Mouse (Mus musculus) midbrain, embryonic 11.5 days (tissue): ENCODE measurements around the gene Hacl1. TPM values are rescaled to one million over a fixed set of nuclear protein-coding genes. Genes with fewer than 3 reads are reported as not detected.

Experiments used
- ATAC-seq: fragments of 200-750 bp; cut with Nextera tagmentation; 2 replicates; pipeline ENCODE4 v1.8.0; 2017; ENCODE audit warnings: moderate TSS enrichment, moderate library complexity; ENCODE audit not compliant: low FRiP score
- DNase-seq: peaks from one replicate; pipeline ENCODE4 v3.0.0; 2015; ENCODE audit warnings: low spot score; ENCODE audit errors: missing footprints
- H3K27ac ChIP-seq: fragments of 300-500 bp; sonication (generic); 2 replicates; pipeline ENCODE4 v1.5.1; 2014; ENCODE audit warnings: low read depth, low read length
- H3K27me3 ChIP-seq: fragments of 300-500 bp; sonication (generic); 2 replicates; pipeline ENCODE4 v1.6.1; 2014; ENCODE audit warnings: mild to moderate bottlenecking, low read length, moderate library complexity, mixed read lengths; ENCODE audit not compliant: control insufficient read depth, insufficient read depth
- H3K36me3 ChIP-seq: fragments of 300-500 bp; sonication (generic); 2 replicates; pipeline ENCODE4 v1.6.1; 2014; ENCODE audit warnings: mild to moderate bottlenecking, low read length, moderate library complexity, mixed read lengths; ENCODE audit not compliant: control insufficient read depth, insufficient read depth
- H3K4me1 ChIP-seq: fragments of 300-500 bp; sonication (generic); 2 replicates; pipeline ENCODE4 v1.6.1; 2014; ENCODE audit warnings: low read length; ENCODE audit not compliant: control insufficient read depth, insufficient read depth
- H3K4me2 ChIP-seq: fragments of 300-500 bp; sonication (generic); 2 replicates; pipeline ENCODE4 v1.6.1; 2014; ENCODE audit warnings: mild to moderate bottlenecking, moderate library complexity
- H3K4me3 ChIP-seq: fragments of 300-500 bp; sonication (generic); 2 replicates; pipeline ENCODE4 v1.5.1; 2014; ENCODE audit warnings: low read depth, low read length
- H3K9ac ChIP-seq: fragments of 300-500 bp; sonication (generic); 2 replicates; pipeline ENCODE4 v1.6.1; 2014; ENCODE audit warnings: low read length
- H3K9me3 ChIP-seq: fragments of 300-500 bp; sonication (generic); 2 replicates; pipeline ENCODE4 v1.6.1; 2016; ENCODE audit warnings: low read length; ENCODE audit not compliant: control insufficient read depth
- WGBS: fragments of 180-500 bp; shearing (Covaris S2); extraction: QIAGEN DNeasy Blood & Tissue Kit; methylation state at CpG from one replicate; pipeline ENCODE4 v1.1.7; 2014; 5-methylcytosine and 5-hydroxymethylcytosine counted together
- polyA plus RNA-seq: library from polyadenylated mRNA; unstranded; fragments of >200 nt; fragmentation: Nextera tagmentation; extraction: Ambion mirVana; gene quantifications from 2 replicates; pipeline ENCODE4 v1.2.1, GENCODE M21; 2014

Gene Hacl1
- polyA plus RNA-seq, 1 experiment from 2014 or later = 9.6 TPM

DNA sequence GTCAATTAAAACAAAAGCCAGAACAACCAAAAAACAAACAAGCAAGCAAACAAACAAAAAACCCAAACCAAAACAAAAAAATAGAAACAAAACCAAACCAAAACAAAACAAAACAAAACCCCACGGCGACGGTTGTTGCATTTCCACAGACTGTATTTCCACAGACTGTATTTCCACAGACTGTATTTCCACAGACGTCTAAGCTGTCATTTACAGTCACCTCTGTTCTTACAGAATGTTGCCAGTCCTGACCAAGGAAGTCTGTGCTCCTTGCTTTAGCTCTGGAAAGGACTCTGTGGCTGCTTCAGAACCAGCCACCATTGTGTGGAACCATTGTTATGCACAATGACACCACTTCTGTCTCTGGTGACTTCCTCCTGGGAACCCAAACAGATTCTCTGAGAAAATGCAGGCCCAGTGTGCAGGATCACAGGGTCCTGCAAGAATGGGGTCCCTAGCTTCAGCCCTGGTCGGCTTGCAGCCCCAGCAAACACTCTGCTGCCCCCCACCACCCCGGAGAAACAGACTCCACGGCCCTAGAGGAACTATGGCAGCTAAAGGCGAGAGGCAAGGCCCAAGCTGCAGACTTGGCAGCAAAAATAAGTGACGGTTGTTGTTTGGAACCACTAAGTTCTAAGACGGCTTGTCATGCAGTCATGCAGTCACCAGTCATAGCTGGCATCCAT lies 30.7 kb upstream of the Hacl1 start:
- 48% methylated on average over 10 of the region's 10 CpGs for WGBS
- Histone ChIP-seq H3K27me3 (no peaks in the 10 kb centered on the region), H3K9ac (no peak overlapping the region), H3K4me1 (peaks cover 7% of the 10 kb centered on the region; the same call in 1 of the 2 replicates), H3K9me3 (no peaks in the 10 kb centered on the region), H3K4me3 (no peak overlapping the region), H3K4me2 (no peak overlapping the region), H3K36me3 (no peaks in the 10 kb centered on the region; the same call in 1 of the 2 replicates), H3K27ac (no peak overlapping the region; the same call in 1 of the 2 replicates)
- no peak for ATAC-seq
- no peak for DNase-seq

DNA sequence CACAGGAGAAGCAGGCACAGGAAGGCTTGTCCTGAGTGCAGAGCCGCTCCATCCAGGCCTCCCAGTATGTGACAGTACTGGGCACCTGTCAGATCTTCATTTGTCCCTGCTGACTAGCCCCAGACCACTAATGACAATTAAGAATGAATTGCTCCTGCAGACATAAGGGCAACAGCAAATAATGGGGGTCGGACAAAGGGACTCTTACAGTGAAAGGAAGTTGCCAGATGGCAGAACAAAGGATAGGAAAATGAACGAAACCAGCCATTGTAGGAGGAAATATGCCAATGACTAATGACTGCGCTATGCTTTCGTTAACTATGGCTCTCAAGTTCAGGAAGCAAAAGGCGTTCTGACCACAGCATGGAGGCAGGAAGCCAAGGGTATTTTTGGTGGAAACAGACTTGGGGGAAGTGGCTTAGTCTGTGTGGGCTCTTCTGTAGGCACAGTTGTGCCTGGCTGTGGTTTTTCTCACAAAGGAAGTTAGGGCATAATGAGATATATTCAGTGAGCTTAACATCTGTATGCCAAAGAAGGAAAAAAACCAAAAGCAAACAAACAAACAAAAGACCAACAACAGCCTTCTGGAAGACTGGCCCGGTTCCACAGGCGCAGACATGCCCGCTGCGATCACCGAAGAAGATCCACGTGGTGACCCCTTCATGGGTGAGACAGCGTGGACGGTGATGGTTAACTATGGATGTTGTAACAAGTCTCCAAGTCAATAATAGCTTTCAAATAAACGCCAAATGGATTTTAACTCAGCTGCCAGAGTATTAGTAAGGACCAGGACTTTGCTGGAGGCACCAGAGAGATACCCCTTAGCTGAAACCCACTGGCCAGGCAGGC lies 28.8 kb upstream of the Hacl1 start:
- no peak overlapping the region; the same call in 1 of the 2 replicates for H3K9ac ChIP-seq
- no peaks in the 10 kb centered on the region for H3K9me3 ChIP-seq
- H3K27ac ChIP-seq = peak overlapping the region; percentile 1; the same call in 1 of the 2 replicates
- DNase-seq (no peak), ATAC-seq (no peak; the same call in 1 of the 2 replicates)
- no peak overlapping the region for H3K4me2 ChIP-seq
- 83% methylated on average over 15 of the region's 15 CpGs for WGBS
- H3K4me1 ChIP-seq = peaks cover 7% of the 10 kb centered on the region; the same call in 1 of the 2 replicates
- H3K4me3 ChIP-seq = no peak overlapping the region
- H3K27me3 ChIP-seq = no peaks in the 10 kb centered on the region
- no peaks in the 10 kb centered on the region; the same call in 1 of the 2 replicates for H3K36me3 ChIP-seq

DNA sequence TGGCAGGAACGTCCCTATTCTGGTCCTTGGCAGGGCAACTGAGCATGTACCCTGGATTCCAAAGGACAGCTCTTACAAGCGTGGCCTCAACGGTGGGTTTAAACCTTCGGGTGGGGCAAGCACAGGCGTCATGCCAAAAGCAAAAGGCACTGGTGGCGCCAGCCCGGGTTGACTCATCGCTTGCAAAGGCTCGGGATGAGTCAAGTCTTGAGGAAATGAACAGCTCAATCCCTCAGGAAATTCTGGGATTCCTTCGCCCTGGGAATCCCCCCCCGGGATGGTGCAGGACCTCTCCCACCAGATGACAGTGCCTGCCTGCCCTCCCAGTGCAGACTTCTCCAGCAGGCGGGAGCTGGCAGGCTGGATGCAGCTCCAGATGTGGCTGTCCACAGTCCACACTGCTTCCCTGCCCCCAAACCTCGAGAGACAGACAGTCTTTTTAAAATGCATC lies 28.1 kb upstream of the Hacl1 start:
- peak; percentile 80 for DNase-seq
- Histone ChIP-seq H3K4me3 (no peak overlapping the region), H3K4me1 (peaks cover 7% of the 10 kb centered on the region; the same call in 1 of the 2 replicates), H3K27ac (0 out of 2 replicates have a peak overlapping the region, but pooled peaks have one; percentile 20), H3K36me3 (no peaks in the 10 kb centered on the region; the same call in 1 of the 2 replicates), H3K9ac (no peak overlapping the region; the same call in 1 of the 2 replicates), H3K27me3 (no peaks in the 10 kb centered on the region), H3K9me3 (no peaks in the 10 kb centered on the region), H3K4me2 (no peak overlapping the region)
- WGBS = 82% methylated on average over 13 of the region's 13 CpGs
- ATAC-seq = peak; percentile 71

DNA sequence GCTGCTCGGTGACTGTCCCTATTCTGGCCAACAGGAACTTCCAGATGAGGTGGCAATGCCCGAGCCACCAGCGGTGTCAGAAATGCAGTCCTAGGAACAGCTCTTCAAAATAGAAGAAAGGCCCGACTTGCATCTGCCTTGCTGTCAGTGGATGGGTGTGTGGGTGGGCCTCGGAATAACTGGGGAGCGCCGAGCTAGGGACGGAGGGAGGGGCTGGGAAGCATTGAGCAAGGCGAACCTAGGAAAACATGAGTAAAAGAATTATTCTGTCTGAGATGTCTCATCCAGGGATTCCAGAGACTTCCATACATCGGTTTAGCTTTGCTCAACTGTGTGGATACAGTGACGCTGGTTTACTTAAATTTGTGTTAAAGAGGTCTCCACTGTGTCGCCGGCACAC lies 27.2 kb upstream of the Hacl1 start:
- no peak overlapping the region; the same call in 1 of the 2 replicates for H3K27ac ChIP-seq

DNA sequence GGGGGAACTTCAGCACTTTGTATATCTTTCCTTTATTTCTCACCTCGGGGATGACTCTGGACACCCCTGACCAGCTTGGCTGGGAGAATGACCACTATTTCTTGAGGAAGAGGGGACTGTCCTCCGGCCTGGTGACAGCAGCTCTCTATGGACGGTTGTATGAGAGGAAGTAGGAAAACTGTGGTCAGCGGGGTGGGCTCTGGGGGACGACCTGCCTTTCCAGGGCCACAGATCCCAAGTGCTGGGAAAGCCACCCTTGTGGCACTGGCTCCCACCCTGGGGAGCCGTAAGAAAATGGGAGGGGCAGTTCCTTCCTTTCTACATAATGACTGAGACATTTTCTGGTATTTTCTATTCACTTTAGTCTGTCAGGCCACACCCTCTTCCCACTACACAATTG lies 26.7 kb upstream of the Hacl1 start:
- H3K36me3 ChIP-seq = no peaks in the 10 kb centered on the region; the same call in 1 of the 2 replicates
- peak; percentile 19 for DNase-seq
- no peak overlapping the region for H3K4me2 ChIP-seq
- H3K4me1 ChIP-seq = peaks cover 8% of the 10 kb centered on the region; the same call in 1 of the 2 replicates
- no peaks in the 10 kb centered on the region for H3K27me3 ChIP-seq
- 87% methylated on average over 6 of the region's 6 CpGs for whole genome bisulfite sequencing
- no peak overlapping the region for H3K9ac ChIP-seq
- H3K27ac ChIP-seq = no peak overlapping the region
- ATAC-seq = no peak
- H3K4me3 ChIP-seq = no peak overlapping the region
- no peaks in the 10 kb centered on the region for H3K9me3 ChIP-seq

More for the DNA sequence above, 27.2 kb upstream of the Hacl1 start:
- no peak for ATAC-seq
- Histone ChIP-seq H3K4me3 (no peak overlapping the region), H3K4me1 (peaks cover 7% of the 10 kb centered on the region; the same call in 1 of the 2 replicates), H3K9ac (no peak overlapping the region), H3K4me2 (no peak overlapping the region), H3K36me3 (no peaks in the 10 kb centered on the region; the same call in 1 of the 2 replicates), H3K9me3 (no peaks in the 10 kb centered on the region), H3K27me3 (no peaks in the 10 kb centered on the region)
- no peak for DNase-seq
- 88% methylated on average over 13 of the region's 13 CpGs for WGBS

DNA sequence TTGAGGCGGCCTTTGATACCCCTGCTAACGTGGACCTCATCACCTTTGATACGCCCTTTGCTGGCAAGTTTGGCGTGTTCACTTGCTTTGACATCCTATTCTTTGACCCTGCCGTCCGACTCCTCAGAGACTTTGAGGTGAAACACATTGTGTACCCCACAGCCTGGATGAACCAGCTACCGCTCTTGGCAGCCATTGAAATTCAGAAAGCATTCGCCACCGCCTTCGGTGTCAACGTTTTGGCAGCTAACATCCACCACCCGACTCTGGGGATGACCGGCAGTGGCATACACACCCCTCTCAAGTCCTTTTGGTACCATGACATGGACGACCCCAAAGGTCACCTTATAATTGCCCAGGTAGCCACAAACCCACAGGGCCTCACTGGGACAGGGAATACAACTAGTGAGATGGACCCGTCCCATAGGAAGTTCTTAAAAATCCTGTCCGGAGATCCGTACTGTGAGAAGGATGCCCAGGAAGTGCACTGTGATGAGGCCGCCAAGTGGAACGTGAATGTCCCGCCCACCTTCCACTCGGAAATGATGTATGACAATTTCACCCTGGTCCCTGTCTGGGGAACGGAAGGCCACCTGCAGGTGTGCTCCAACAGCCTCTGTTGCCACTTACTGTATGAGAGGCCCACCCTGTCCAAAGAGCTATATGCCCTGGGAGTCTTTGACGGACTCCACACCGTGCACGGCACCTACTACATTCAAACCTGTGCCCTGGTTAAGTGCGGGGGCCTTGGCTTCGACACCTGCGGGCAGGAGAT lies 26.0 kb upstream of the Hacl1 start:
- DNase-seq (peak; percentile 54), ATAC-seq (no peak)
- no peak overlapping the region for H3K9ac ChIP-seq
- no peaks in the 10 kb centered on the region; the same call in 1 of the 2 replicates for H3K36me3 ChIP-seq
- H3K4me2 ChIP-seq = no peak overlapping the region
- H3K9me3 ChIP-seq = no peaks in the 10 kb centered on the region
- no peak overlapping the region for H3K27ac ChIP-seq
- H3K27me3 ChIP-seq = no peaks in the 10 kb centered on the region
- H3K4me3 ChIP-seq = no peak overlapping the region
- H3K4me1 ChIP-seq = peaks cover 14% of the 10 kb centered on the region
- 96% methylated on average over 28 of the region's 28 CpGs for WGBS

DNA sequence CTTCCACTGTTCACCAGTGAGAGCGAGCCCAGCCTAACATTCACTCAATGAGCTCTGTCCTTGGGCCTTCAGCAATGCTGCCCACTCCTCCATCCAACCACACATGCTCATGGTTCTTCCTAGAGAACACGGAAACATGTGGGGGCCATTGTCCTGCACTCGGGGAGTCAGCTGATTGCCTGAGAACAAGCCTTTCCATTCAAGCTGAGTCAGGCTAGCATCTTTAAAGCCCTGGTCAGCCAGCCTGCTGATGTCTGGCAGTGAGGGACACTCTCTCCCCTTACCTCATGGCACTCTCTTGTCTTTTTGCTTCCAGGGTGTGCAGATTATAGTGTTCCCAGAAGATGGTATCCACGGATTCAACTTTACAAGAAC lies 24.5 kb upstream of the Hacl1 start:
- Histone ChIP-seq H3K9me3 (no peaks in the 10 kb centered on the region), H3K36me3 (no peaks in the 10 kb centered on the region; the same call in 1 of the 2 replicates), H3K9ac (no peak overlapping the region), H3K4me2 (no peak overlapping the region), H3K27ac (no peak overlapping the region), H3K4me1 (peaks cover 21% of the 10 kb centered on the region), H3K27me3 (no peaks in the 10 kb centered on the region), H3K4me3 (no peak overlapping the region)
- no peak for ATAC-seq
- WGBS = 91% methylated on average over 4 of the region's 4 CpGs
- DNase-seq = no peak

DNA sequence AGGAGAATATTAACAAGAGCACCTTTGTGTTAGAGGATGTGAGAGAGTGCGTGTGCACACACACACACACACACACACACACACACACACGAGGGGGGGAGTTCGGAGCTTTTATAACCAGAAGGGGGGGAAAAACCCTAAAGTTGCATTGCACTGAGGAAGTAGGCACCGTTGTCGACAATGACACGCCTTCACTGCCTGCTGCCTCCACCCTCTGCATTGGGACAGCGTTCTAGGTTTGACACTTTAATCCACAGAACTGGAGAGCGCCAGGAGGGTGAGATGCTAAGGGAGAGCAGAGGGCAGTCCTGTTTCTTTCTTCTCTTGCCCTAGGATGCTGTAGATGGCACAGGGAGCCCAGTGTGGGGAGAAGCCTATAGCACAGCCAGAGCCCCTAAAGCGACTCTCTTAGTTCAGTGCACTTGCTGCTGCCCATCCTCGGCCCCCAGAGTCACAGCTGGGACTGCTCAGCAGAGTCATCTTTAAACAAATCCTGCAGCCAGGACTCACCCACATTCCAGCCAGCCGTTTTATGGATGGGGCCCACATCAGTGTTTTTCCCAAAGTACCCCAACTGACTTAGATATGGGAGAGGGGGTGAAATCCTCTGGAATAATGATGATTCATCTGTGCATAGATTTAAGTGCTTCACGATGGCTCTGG lies 23.9 kb upstream of the Hacl1 start:
- Histone ChIP-seq H3K9me3 (no peaks in the 10 kb centered on the region), H3K4me1 (peaks cover 21% of the 10 kb centered on the region), H3K4me2 (no peak overlapping the region), H3K9ac (no peak overlapping the region), H3K27ac (no peak overlapping the region), H3K27me3 (no peaks in the 10 kb centered on the region), H3K4me3 (no peak overlapping the region), H3K36me3 (no peaks in the 10 kb centered on the region; the same call in 1 of the 2 replicates)
- DNase-seq (peak; percentile 70), ATAC-seq (no peak)
- 80% methylated on average over 11 of the region's 12 CpGs for WGBS
